Mouse (Mus musculus): ENCODE results near the gene Samd5.

- no peak for TF ChIP-seq CTCF (conservative IDR thresholded peaks at IDR 0.05; ENCODE audit: insufficient read depth, insufficient read length, low read depth, low read length)
- no peak for TF ChIP-seq POLR2A (IDR thresholded peaks at IDR 0.05; ENCODE audit: low read depth, low read length)
These were observed 84.4 kb downstream of the Samd5 start for GRCm38 (mm10) chr10:9590606-9591005.

Data from kidney, adult 2 months (tissue).